Mouse (Mus musculus) CD4-positive helper T cell, adult 2 months (primary cell): ENCODE data around the gene Eif4g1.
A peak's percentile ranks its signal among the peaks of the same experiment; 100 is the strongest.
"Not testable (repeated sequence)": the region's sequence is repeated elsewhere in the genome, so short reads cannot be mapped to it uniquely, and the experiment has no call there.

Experiments
- DNase-seq: peaks from one replicate; pipeline ENCODE4 v3.0.0-alpha.2; 2012; ENCODE audit warnings: low read depth, missing footprints, low spot score

Eif4g1 gene

DNA sequence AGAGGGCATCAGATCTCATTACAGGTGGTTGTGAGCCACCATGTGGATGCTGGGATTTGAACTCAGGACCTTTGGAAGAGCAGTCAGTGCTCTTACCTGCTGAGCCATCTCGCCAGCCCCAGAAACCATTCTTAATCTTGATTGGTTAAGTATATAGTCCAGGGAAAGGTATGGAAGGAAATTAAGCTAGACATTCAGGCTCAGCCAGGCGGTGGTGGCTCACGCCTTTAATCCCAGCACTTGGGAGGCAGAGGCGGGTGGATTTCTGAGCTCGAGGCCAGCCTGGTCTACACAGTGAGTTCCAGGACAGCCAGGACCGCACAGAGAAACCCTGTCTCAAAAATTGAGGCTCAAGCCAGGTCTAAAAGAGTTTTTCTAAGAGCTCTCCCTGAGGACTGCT, at the start of gene Eif4g1:
Eif4g1 (plus strand) TSS at position 301 of the 400 bp plus-strand sequence.
- not testable (repeated sequence) for DNase-seq

DNA sequence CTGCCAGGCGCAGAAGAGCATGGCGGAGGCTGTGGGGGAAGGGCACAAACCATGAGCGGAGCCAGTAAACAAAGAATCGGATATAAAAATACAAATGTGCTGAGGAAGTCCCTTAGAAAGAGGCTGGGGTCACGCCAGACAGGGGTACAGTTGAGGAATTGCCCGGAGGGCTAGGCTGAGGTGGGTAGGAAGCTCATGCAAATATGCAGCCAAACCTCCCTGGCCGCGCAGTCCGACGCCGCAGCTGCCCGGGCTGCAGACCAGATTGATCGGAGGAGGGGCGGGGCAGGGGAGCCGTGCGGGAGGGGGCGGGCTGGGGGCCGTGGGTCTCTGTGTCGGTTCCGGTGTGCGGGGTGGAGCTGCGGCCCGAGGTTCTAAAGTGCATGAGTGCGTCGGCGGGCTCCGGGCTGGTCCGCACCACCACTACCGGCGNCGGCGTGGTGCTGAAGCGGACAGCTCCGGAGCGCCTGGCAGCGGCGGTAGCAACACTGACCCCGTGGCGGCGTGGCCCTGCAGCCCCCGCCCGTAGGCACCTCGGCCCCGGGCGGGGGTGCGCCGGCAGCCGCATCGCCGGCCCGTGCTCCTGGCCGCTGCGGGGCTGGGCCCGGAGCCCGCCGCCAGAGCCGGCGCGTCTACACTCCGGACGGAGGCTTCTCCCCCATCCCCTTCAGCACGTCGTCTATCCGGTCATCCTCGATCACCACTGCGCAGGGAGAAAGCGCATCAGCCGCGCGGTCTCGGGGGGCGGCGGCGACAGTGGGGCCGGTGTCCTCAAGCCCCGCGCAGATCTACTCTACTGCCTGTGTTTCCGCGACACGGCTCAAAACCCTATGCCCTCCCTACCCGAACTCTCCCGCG, 48.3 kb upstream of the Eif4g1 start:
- peak; percentile 40 for DNase-seq

DNA sequence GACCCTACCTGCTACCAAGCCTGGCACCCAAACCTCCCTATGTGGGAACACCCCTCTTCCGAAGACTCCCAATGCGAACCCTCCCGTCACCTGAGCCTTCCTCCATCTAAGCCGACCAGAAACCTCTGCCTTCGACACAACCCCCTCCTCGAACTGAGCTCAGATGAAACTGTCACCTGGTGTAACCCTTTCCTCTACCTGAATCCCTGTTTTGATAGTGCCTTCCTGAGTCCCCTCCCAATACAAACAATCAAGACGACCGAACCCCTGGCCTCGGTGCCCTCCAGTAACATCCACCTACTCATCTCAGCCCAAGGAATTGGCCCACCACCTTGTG, 47.7 kb upstream of the Eif4g1 start:
- peak; percentile 14 for DNase-seq

DNA sequence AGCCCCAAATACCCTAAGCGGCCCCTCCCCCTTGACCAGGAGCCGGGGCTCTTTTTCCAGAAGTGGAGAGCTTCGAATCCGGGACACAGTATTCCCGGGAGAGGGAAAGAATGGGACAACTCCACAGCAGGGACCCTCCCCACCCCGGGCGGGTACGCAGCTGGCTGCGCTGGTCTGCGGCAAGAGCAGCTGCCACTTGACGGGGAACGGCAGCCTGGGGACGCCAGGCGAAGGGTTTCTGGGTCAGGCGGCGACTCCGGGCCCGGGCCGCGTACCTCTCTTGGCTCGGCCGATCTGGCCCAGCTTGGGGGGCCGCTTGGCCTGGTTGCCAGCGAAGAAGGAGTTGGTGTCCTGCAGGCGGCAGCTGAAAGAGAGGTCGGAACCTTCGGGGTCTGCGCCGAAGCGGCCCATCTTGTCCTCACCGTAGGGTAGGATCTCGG, 47.3 kb upstream of the Eif4g1 start:
- no peak for DNase-seq

DNA sequence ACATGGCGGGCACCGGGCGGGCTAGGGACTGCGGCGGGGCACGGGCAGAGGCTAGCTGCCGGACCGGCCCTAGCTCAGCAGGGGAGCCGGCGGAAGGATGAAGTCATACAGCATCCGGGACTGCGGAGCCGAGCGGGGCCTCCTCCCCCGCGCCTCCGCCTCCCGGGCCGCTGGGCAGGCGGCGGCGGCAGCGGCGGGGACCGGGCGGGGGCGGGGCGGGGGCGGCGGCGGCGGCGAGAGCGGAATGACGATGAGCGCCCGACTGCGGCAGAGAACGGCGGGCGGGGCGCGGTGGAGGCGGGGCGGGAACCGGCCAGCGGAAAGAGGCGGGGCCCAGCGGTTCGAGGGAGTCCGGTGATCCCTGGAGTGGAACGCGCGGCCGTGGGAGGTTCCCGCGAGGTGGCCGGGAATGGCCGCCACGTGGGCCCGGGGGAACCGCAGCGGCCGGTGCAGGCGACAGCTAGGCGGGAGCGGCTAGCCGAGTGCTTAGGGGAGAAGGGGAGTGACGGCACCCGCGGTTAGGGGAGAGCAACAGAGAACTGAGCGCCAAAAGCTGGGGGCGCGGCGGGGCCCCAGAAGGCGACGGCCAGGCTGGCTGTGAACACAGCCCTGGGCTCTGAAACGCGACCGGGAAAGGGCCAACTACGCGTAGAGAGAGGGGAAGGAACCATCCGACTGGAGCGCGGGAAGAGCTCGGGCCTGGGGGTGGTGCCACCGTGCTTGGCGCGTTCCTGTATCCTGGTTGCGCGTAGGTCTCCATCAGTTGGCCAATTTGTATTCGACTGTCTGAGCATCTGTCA, 46.7 kb upstream of the Eif4g1 start, which contains the start of gene Camk2n2:
Camk2n2 (minus strand) TSS at position 97 of the 800 bp plus-strand sequence.
- peak; percentile 59 for DNase-seq

DNA sequence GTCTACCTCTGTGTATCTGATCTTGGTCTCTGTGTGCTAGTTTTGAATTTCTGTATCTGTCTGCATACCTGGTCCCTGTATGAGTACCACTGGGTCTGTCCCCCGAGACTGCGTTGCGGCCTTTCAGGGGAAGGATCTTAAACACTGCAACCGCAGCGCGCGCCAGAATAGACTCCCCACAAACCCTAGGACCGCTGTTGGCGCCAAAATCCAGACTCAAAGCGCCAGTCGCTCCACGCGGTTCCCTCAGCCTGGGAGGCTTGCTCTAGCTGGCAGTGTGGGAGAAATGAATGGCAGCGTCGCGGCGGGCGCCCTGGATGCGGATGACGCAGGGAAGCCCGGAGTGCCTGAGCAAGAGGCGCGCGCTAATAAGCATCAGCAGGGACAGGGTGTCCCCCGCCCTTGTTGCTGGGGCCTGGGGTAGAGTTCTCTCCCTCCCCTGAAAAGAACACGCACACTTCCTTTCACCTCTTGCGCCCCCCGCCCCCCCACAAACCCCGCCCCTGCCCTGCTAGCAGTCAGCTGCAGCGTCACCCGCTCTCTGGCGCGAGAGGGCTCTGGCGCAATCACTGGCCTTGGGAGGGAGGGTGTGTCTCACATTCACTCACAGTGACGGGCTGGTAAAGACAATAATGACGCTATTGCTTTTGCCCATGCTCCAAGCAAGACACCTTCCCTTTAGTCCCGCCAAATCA, 46.0 kb upstream of the Eif4g1 start:
- peak; percentile 56 for DNase-seq

DNA sequence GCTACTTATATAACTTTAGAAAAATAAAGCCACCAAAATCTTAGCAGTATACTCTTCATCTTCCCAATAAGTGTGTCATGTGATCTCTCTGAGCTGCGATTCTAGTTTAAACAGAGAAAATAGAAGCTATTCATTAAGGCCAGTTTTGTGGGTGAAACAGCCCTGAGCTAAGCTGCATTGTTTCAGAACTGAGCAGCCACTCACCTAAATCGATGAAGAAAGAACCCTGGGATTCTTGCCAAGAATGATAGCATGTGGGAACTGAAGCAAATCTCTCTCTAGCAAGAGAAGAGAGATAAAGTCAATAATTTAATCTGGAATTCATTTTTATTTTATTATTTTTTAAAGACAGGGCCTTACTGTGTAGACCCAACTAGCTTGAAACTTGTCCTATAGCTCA, 44.9 kb upstream of the Eif4g1 start:
- no peak for DNase-seq

DNA sequence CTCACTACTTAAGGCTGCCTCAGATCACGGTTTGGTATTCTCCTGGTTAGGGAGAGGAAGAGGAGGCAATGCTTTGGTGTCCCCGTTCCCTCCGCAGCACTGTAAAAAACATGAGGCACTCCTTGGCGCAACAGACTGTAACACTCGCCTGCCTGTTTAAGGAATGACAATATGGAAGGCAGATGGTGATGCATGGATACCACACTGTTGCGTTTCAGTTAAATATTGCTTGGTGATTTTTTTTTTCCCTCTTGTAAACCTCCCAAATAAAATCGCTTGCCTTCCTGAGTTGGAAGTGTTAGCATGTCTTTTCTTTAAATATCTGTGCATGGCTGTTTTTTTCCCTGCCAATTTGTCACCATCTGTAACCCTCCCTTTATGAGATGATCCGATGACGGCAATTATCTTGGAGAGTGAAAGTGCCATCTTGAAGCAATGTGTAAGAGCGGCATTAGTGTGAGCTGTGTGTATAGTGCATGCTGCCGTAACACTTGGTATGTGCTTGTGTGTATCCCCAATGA, 39.2 kb upstream of the Eif4g1 start:
- DNase-seq = no peak

DNA sequence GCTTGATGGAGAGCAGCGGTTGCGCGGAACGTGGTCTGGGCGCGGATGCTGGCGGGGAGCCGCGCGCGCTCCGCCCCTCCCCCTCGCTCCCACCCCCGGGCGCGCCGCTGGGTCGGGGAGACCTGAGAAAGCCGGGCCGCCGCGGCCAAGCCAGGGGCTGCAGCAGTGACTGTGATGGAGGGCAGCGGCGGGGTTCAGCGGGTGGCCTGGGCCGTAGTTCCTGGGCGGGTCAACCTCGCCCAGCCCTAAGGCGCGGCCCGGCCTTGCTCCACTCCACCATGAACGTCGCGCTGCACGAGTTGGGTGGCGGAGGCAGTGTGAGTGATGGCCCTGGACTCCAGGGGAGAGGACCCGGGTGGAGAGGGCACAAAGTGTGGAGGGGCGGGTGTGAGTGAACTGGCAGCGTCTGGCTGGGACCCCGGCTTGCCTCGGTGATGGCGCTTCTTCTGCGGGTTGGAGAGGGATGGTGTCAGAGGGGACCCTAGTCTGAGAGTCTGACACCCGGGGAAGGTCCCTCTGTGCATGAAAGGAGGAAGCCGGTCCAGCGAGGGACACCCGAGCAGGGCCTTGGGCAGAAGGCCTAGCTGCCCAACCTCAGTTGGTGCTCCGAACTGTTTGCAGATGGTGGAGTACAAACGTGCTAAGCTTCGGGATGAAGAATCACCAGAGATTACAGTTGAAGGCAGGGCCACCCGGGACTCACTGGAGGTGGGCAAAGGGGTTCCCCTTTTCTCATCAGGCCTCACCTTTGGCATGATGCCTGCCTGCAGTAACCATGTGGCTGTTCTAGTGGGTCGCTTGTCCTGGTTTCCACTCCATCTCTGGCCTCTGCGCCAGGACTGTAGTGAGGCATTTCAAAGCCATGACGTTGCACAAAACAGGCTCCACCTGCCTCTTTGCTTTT, 38.1 kb upstream of the Eif4g1 start, which contains the start of gene Ece2:
Ece2 (plus strand) TSS at position 98 of the 904 bp plus-strand sequence.
- DNase-seq = no peak

DNA sequence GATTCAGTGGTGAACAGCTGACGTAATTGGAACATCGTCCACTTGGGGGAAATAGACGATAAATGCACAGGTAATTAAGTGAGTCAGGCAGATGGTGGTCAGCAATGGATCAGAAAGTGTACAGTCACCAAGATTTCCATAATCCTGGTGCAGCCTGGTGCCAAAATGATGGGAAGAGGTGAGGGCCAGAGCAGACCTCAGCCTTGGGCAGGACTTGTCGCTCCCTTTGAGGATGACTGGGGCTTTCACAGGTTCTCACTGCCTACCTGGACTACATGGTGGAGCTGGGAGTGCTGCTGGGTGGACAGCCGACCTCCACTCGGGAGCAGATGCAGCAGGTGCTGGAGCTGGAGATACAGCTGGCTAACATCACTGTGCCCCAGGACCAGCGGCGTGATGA, 30.7 kb upstream of the Eif4g1 start:
- DNase-seq = no peak

DNA sequence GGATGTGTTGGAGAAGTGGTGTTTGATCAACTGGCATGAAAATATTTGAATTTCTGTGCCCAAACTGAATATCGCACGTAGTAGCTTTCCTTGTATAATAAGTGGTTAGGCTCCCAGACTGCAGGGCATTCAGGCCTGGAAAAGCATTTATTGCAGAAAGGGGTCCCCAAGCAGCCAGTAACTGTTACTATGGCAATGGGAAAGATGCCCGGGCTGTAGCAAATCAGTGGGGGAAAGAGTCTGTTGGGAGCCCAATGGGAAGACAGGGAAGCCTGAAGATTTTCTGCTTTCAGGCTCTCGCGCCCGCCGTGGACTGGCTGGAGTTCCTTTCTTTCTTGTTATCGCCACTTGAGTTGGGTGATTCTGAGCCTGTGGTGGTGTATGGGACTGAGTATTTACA, 29.7 kb upstream of the Eif4g1 start:
- DNase-seq = no peak

DNA sequence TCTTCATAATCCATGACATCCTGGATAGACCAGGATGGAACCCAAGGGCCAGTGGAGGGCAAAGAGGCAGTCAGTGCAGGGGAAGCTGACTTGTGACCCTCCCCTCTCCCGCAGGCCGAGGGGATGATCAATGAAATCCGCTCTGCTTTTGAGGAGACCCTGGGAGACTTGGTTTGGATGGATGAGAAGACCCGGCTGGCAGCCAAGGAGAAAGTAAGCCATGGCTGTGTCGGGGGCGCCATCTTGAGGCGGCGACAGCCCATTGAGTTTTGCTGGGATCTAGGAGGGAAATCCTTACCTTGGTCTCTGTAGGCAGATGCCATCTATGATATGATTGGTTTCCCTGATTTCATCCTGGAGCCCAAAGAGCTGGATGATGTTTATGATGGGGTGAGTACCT, 26.0 kb upstream of the Eif4g1 start:
- peak; percentile 43 for DNase-seq

DNA sequence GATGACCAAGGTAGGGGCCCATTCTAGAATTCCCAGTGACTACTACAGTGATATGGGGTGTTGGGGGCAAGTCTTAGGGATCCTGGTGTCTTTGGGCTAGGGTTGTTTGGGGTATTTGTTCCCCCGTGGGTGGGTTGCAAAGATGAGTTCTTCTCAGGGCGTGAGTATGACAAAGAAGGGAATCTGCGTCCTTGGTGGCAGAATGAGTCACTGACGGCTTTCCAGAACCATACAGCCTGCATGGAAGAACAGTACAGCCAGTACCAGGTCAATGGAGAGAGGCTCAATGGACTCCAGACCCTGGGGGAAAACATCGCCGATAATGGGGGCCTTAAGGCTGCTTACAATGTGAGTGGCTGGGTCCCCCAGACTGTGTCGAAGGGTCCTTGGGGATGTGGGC, 24.2 kb upstream of the Eif4g1 start:
- DNase-seq = no peak

DNA sequence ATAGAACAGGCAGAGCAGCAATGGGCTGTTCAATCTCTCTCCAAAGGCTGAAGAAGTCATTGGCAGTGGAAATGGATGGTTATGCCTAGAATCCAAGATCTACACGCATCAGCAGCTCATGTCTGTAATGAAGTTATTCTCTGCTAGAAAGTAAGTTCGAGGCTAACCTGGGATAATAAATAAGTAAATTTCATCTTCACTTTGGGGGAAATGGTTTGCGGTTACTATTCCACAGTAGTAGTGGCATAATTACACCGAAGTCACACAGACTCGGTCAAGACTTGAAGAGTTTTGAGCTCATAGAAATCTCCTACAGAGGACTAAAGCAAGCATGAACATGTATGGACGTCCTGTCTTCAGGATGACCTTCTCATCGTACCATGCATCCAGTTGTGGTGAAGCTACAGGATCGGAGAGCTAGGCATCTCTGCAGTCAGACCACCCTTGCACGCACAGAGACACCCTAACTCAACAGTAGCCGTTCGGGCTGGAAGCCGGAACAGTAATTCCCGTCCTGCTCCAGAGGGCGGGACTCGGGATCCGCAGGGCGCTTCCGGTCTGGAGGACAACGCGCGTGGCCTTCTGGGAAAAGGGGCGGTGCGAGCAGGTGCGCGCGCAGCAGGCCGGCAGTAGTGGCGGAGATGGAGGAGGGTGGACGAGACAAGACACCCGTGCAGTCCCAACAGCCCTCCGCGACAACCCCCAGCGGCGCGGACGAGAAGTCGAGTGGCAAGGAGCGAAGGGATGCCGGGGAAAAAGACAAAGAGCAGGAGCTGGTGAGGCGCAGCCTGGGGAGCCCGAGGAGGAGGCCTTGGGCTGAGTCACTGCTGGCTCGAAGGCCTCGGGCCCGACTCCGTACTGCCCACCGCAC, 16.8 kb upstream of the Eif4g1 start, which contains the start of gene Psmd2:
Psmd2 (plus strand) TSS at position 577 of the 871 bp plus-strand sequence.
- peak; percentile 91 for DNase-seq

DNA sequence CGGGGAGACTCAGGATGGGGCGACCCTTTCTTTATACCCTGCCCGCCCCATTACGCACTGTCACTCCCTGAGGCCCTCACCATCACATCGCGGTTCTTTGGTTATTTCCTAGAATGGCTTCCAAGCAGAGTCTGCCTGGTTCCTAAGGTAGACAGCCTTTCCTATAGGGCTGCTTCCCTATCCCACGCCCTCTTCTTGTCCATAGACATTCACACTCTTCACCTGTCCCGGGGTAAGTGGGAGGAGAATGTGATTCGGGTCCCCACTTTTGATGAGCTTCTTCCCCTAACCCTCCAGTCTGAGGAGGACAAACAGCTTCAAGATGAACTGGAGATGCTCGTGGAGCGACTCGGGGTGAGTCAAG, 16.2 kb upstream of the Eif4g1 start:
- DNase-seq = no peak

DNA sequence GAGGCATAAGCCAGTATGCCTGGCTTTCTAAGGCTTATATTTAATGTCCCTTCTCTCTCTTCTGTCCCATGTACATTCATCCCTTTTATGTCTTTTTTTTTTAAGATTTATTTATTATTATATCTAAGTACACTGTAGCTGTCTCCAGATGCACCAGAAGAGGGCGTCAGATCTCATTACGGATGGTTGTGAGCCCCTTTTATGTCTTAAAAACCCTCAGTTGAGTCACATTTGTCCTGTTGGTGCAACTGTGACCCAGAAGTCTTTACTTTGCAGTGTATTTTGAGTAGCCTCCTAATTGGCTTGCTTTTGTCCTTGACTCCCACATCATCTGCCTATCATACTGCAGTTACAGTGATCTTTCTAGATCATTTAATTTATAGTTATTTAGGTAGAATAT, 14.8 kb upstream of the Eif4g1 start:
- DNase-seq = no peak

DNA sequence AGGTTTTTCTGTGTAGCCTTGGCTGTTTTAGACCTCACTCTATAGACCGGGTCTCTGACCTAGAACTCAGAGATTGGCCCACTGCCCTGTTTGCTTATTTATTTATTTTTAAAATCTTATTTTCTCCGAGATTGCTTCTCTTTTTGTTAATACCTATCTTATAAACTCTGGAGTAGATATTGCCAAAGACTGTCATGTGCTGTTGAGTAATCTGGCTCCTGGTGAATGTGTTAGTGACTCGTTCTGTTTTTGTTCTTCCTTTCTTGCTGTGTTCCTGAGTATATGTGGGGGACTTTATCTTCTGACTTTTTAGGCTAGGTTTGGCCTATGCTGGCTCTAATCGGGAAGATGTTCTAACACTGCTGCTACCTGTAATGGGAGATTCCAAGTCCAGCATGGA, 10.5 kb upstream of the Eif4g1 start:
- no peak for DNase-seq

DNA sequence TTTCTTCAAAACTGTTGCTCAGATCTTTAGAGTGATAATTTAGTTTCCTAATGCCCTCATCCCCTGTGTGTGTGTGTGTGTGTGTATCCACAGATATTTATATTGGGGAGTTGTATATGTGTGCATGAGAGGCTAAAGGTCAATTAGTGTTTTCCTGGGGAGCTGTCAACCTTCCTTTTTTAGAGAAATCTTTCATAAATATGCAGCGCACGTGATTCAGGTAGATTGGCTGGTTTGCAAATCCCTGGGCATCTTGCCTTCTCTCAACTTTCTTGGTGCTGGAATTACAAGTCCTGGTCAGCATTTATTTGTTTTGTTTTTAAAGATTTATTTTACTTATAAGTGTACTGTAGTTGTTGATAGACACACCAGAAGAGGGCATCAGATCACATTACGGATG, 2.2 kb downstream of the Eif4g1 start:
- no peak for DNase-seq

DNA sequence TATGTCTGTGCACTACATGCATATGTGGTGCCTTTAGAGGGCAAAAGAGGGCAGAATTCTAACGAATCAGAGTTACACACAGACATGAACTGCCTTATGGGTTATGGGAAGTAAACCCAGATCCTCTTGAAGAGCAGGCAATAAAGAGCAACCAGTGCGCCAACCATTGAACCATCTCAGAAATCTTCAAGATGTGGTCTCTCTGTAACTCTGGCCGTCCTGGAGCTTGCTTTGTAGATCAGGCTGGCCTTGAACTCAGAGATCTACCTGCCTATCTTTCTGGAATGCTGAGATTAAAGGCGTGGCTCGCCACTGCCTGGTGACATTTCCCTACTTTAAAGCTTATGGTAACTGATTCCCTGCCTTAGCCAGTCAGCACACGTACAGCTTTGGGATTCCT, 3.8 kb downstream of the Eif4g1 start:
- peak; percentile 42 for DNase-seq

DNA sequence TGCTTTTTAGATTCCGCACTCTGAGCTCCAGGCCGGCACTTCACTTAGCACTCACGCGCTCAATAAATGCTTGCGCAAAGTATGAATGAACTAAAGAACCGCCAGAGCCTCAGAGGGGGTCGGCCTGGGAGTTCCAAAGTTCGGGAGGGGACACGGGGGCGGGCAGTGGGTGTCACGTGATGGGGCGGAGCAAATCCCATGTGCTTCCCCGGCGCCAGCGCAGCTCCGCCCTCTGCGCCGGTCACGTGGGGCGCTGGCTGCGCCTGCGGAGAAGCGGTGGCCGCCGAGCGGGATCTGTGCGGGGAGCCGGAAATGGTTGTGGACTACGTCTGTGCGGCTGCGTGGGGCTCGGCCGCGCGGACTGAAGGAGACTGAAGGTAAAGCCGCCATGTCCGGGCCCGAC, 4.4 kb downstream of the Eif4g1 start:
- DNase-seq = peak; percentile 96
